Mouse (Mus musculus): ENCODE measurements at regions not wholly inside any gene's neighbourhood (a gene's known extent, or its start where the extent isn't known, plus 50 kb on each side); places are given as distances from the start of the nearest gene placed in this dataset.

DNA sequence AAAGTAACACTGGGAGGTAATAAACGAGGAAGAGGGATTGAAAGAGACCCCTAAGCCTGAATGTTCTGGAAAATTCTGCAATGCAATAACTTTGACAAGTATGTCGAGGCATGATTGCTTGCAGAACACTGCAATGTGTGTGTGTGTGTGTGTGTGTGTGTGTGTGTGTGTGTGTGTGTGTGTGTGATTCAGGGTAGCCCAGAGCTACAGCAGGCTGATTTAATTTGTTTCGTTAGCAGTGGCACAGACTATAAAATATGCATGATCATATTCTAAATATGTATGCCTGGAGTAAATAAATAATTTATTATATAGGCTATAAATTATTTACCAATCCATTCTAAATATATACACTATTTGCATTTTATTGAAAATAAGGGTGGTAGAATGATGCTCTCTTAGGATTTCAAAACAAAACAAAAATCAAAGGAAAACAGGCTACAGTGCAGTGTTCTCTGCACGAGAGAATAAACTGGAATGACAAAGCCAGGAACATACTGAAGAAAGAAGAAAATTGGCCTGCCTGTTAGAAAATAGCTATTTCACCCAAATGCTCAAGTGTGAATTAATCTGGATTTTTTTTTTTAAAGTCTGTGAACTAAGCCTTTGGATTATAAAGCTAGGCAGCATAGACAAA lies 334.2 kb upstream of the 4930583I09Rik start:
- no peaks in the 10 kb centered on the region for H3K79me2 ChIP-seq (ENCODE audit: control insufficient read depth, insufficient read depth)
- no peaks in the 10 kb centered on the region for H3K36me3 ChIP-seq (ENCODE audit: control insufficient read depth, insufficient read depth)
- H3K4me3 ChIP-seq = no peak overlapping the region
- no peak overlapping the region for H3ac ChIP-seq (ENCODE audit: control insufficient read depth, insufficient read length)
- no peak for TF ChIP-seq REST (IDR thresholded peaks at IDR 0.05; ENCODE audit: insufficient read depth, insufficient read length)
- TF ChIP-seq MYOG (IDR thresholded peaks at IDR 0.05; ENCODE audit: control insufficient read depth in 1 of 3, insufficient read depth in 1 of 3, insufficient read length in 2 of 3, low read depth in 2 of 3) = no peak
- TF ChIP-seq MAX (IDR thresholded peaks at IDR 0.05; ENCODE audit: low read depth) = no peak
- no peak for TF ChIP-seq MYOD1 (IDR thresholded peaks at IDR 0.05; ENCODE audit: control insufficient read depth in 1 of 3, insufficient read length in 2 of 3, low read depth in 2 of 3)
- no peak for TF ChIP-seq TCF12 (IDR thresholded peaks at IDR 0.05; ENCODE audit: insufficient read depth, poor library complexity, severe bottlenecking)
- no peak for TF ChIP-seq USF1 (IDR thresholded peaks at IDR 0.05; ENCODE audit: low read depth)
- TF ChIP-seq TCF3 (IDR thresholded peaks at IDR 0.05; ENCODE audit: insufficient read length, low read depth) = no peak
- no peak for TF ChIP-seq E2F4 (IDR thresholded peaks at IDR 0.05; ENCODE audit: insufficient read depth)
- no peak for TF ChIP-seq POLR2AphosphoS2 (IDR thresholded peaks at IDR 0.05; ENCODE audit: insufficient read length, low read depth)
- no peak for TF ChIP-seq POLR2A (IDR thresholded peaks at IDR 0.05; ENCODE audit: insufficient read length, low read depth)
- TF ChIP-seq SRF (IDR thresholded peaks at IDR 0.05; ENCODE audit: control insufficient read depth, insufficient read length, low read depth) = no peak
- no peak for TF ChIP-seq CEBPB (IDR thresholded peaks at IDR 0.05; ENCODE audit: insufficient read depth, poor library complexity, severe bottlenecking)
- H3K27me3 ChIP-seq (ENCODE audit: control insufficient read depth, insufficient read depth, insufficient read length) = peaks cover 9% of the 10 kb centered on the region
- no peak overlapping the region for H3K4me2 ChIP-seq (ENCODE audit: low read depth)

DNA sequence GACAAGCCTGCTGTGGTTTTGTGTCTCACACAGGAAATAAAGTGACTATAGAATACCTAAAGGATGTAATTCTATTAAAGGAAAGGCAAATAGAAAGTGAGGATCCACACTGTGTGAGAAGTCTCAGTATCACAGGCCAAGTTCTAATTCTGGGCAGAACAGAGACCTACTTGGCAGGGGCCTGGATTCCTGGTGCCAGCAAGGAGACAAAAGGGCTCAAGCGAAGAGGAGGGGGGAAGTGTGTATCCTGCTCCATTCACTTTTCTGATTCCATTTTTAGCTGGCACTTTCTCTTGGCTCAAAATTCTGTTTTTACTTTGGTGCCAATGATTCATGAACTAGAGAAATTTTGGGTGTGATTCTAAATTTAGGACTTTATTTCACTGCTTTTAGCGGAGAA lies 310.5 kb upstream of the 4930583I09Rik start:
- Histone ChIP-seq H3K4me2 (ENCODE audit: low read depth) (no peak overlapping the region), H3K4me3 (no peak overlapping the region), H3K79me2 (ENCODE audit: control insufficient read depth, insufficient read depth) (no peaks in the 10 kb centered on the region), H3K36me3 (ENCODE audit: control insufficient read depth, insufficient read depth) (no peaks in the 10 kb centered on the region), H3ac (ENCODE audit: control insufficient read depth, insufficient read length) (no peak overlapping the region), H3K27me3 (ENCODE audit: control insufficient read depth, insufficient read depth, insufficient read length) (no peaks in the 10 kb centered on the region)
- TF ChIP-seq REST (IDR thresholded peaks at IDR 0.05; ENCODE audit: insufficient read depth, insufficient read length) (no peak), MYOD1 (IDR thresholded peaks at IDR 0.05; ENCODE audit: control insufficient read depth in 1 of 3, insufficient read length in 2 of 3, low read depth in 2 of 3) (no peak), MAX (IDR thresholded peaks at IDR 0.05; ENCODE audit: low read depth) (no peak), CEBPB (IDR thresholded peaks at IDR 0.05; ENCODE audit: insufficient read depth, poor library complexity, severe bottlenecking) (no peak), POLR2A (IDR thresholded peaks at IDR 0.05; ENCODE audit: insufficient read length, low read depth) (no peak), TCF3 (IDR thresholded peaks at IDR 0.05; ENCODE audit: insufficient read length, low read depth) (no peak), E2F4 (IDR thresholded peaks at IDR 0.05; ENCODE audit: insufficient read depth) (no peak), MYOG (IDR thresholded peaks at IDR 0.05; ENCODE audit: control insufficient read depth in 1 of 3, insufficient read depth in 1 of 3, insufficient read length in 2 of 3, low read depth in 2 of 3) (no peak), SRF (IDR thresholded peaks at IDR 0.05; ENCODE audit: control insufficient read depth, insufficient read length, low read depth) (no peak), POLR2AphosphoS2 (IDR thresholded peaks at IDR 0.05; ENCODE audit: insufficient read length, low read depth) (no peak), USF1 (IDR thresholded peaks at IDR 0.05; ENCODE audit: low read depth) (no peak), TCF12 (IDR thresholded peaks at IDR 0.05; ENCODE audit: insufficient read depth, poor library complexity, severe bottlenecking) (no peak)

- no peaks in the 10 kb centered on the region for H3K79me2 ChIP-seq (ENCODE audit: control insufficient read depth, insufficient read depth)
- no peak overlapping the region for H3K4me2 ChIP-seq (ENCODE audit: low read depth)
- H3K27me3 ChIP-seq (ENCODE audit: control insufficient read depth, insufficient read depth, insufficient read length) = no peaks in the 10 kb centered on the region
- no peaks in the 10 kb centered on the region for H3K36me3 ChIP-seq (ENCODE audit: control insufficient read depth, insufficient read depth)
- TF ChIP-seq MAX (IDR thresholded peaks at IDR 0.05; ENCODE audit: low read depth) (no peak), TCF3 (IDR thresholded peaks at IDR 0.05; ENCODE audit: insufficient read length, low read depth) (no peak), MYOG (IDR thresholded peaks at IDR 0.05; ENCODE audit: control insufficient read depth in 1 of 3, insufficient read depth in 1 of 3, insufficient read length in 2 of 3, low read depth in 2 of 3) (no peak), CEBPB (IDR thresholded peaks at IDR 0.05; ENCODE audit: insufficient read depth, poor library complexity, severe bottlenecking) (no peak), POLR2A (IDR thresholded peaks at IDR 0.05; ENCODE audit: insufficient read length, low read depth) (no peak), E2F4 (IDR thresholded peaks at IDR 0.05; ENCODE audit: insufficient read depth) (no peak), USF1 (IDR thresholded peaks at IDR 0.05; ENCODE audit: low read depth) (no peak), SRF (IDR thresholded peaks at IDR 0.05; ENCODE audit: control insufficient read depth, insufficient read length, low read depth) (no peak)
- H3ac ChIP-seq (ENCODE audit: control insufficient read depth, insufficient read length) = no peak overlapping the region
- H3K4me3 ChIP-seq = no peak overlapping the region
Measured at GRCm38 (mm10) chr17:65114651-65115050, 278.8 kb upstream of the 4930583I09Rik start.

DNA sequence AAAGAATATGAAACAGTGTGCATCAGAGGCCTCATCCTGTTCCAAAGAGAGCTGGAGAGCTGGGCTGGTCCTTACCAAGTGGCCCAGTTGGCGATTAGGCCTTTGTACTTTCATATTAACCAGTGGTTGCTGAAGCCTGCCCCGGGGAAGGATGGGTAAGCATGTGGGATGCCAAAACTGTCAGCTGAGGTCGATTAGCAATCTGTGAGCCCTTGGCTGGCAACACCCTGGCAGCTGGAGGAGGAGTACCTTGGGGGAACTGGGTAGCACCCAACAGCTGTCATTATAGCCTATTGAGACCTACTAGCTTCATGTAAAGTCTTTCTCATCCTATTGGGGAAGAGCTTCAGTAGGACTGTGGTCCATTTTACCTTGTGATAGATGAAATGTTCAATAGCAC lies 277.2 kb upstream of the 4930583I09Rik start:
- H3K4me3 ChIP-seq = no peak overlapping the region
- H3K79me2 ChIP-seq (ENCODE audit: control insufficient read depth, insufficient read depth) = no peaks in the 10 kb centered on the region
- no peak overlapping the region for H3ac ChIP-seq (ENCODE audit: control insufficient read depth, insufficient read length)
- H3K4me2 ChIP-seq (ENCODE audit: low read depth) = no peak overlapping the region
- no peaks in the 10 kb centered on the region for H3K36me3 ChIP-seq (ENCODE audit: control insufficient read depth, insufficient read depth)
- TF ChIP-seq MAX (IDR thresholded peaks at IDR 0.05; ENCODE audit: low read depth) = no peak
- TF ChIP-seq REST (IDR thresholded peaks at IDR 0.05; ENCODE audit: insufficient read depth, insufficient read length) = no peak
- TF ChIP-seq MYOG (IDR thresholded peaks at IDR 0.05; ENCODE audit: control insufficient read depth in 1 of 3, insufficient read depth in 1 of 3, insufficient read length in 2 of 3, low read depth in 2 of 3) = no peak
- no peak for TF ChIP-seq USF1 (IDR thresholded peaks at IDR 0.05; ENCODE audit: low read depth)
- no peak for TF ChIP-seq POLR2AphosphoS2 (IDR thresholded peaks at IDR 0.05; ENCODE audit: insufficient read length, low read depth)
- TF ChIP-seq TCF3 (IDR thresholded peaks at IDR 0.05; ENCODE audit: insufficient read length, low read depth) = no peak
- no peak for TF ChIP-seq SRF (IDR thresholded peaks at IDR 0.05; ENCODE audit: control insufficient read depth, insufficient read length, low read depth)
- TF ChIP-seq E2F4 (IDR thresholded peaks at IDR 0.05; ENCODE audit: insufficient read depth) = no peak
- TF ChIP-seq MYOD1 (IDR thresholded peaks at IDR 0.05; ENCODE audit: control insufficient read depth in 1 of 3, insufficient read length in 2 of 3, low read depth in 2 of 3) = no peak
- H3K27me3 ChIP-seq (ENCODE audit: control insufficient read depth, insufficient read depth, insufficient read length) = no peaks in the 10 kb centered on the region

Measured in myocyte (in vitro differentiated cells).